Mouse (Mus musculus) embryonic facial prominence, embryonic 13.5 days (tissue): ENCODE measurements around the gene Trpm5. TPM values are rescaled to one million over a fixed set of nuclear protein-coding genes. Genes with fewer than 3 reads are reported as not detected.

ENCODE experiments used
- ATAC-seq: fragments of 200-750 bp; cut with Nextera tagmentation; 2 replicates; pipeline ENCODE4 v1.8.0; 2017; ENCODE audit warnings: low read depth; ENCODE audit not compliant: insufficient number of reproducible peaks, insufficient read depth, low FRiP score, low TSS enrichment
- H3K27ac ChIP-seq: fragments of 300-500 bp; sonication (generic); 2 replicates; pipeline ENCODE4 v1.5.1; 2015; ENCODE audit warnings: moderate library complexity, mild to moderate bottlenecking, inconsistent platforms
- H3K27me3 ChIP-seq: fragments of 300-500 bp; sonication (generic); 2 replicates; pipeline ENCODE4 v1.6.1; 2015; ENCODE audit warnings: mild to moderate bottlenecking, inconsistent platforms
- H3K36me3 ChIP-seq: fragments of 300-500 bp; sonication (generic); 2 replicates; pipeline ENCODE4 v1.6.1; 2015; ENCODE audit warnings: mild to moderate bottlenecking, inconsistent platforms
- H3K4me1 ChIP-seq: fragments of 300-500 bp; sonication (generic); 2 replicates; pipeline ENCODE4 v1.6.1; 2015; ENCODE audit warnings: inconsistent platforms
- H3K4me2 ChIP-seq: fragments of 300-500 bp; sonication (generic); 2 replicates; pipeline ENCODE4 v1.6.1; 2015; ENCODE audit warnings: moderate library complexity, mild to moderate bottlenecking, inconsistent platforms
- H3K4me3 ChIP-seq: fragments of 300-500 bp; sonication (generic); 2 replicates; pipeline ENCODE4 v1.5.1; 2015; ENCODE audit warnings: mild to moderate bottlenecking, inconsistent platforms
- H3K9ac ChIP-seq: fragments of 300-500 bp; sonication (generic); 2 replicates; pipeline ENCODE4 v1.6.1; 2015; ENCODE audit warnings: mild to moderate bottlenecking, inconsistent platforms
- H3K9me3 ChIP-seq: fragments of 300-500 bp; sonication (generic); 2 replicates; pipeline ENCODE4 v1.6.1; 2016; ENCODE audit warnings: inconsistent platforms
- WGBS: fragments of 180-500 bp; shearing (Covaris S2); methylation state at CpG from one replicate; pipeline ENCODE4 v1.1.7; 2015; ENCODE audit warnings: mixed read lengths; 5-methylcytosine and 5-hydroxymethylcytosine counted together
- polyA plus RNA-seq: library from polyadenylated mRNA; unstranded; fragments of >200 nt; fragmentation: Nextera tagmentation; extraction: Ambion mirVana; gene quantifications from 2 replicates; pipeline ENCODE4 v1.2.1, GENCODE M21; 2015

Trpm5 gene
- polyA plus RNA-seq, 1 experiment from 2014 or later, result 7.7 TPM

DNA sequence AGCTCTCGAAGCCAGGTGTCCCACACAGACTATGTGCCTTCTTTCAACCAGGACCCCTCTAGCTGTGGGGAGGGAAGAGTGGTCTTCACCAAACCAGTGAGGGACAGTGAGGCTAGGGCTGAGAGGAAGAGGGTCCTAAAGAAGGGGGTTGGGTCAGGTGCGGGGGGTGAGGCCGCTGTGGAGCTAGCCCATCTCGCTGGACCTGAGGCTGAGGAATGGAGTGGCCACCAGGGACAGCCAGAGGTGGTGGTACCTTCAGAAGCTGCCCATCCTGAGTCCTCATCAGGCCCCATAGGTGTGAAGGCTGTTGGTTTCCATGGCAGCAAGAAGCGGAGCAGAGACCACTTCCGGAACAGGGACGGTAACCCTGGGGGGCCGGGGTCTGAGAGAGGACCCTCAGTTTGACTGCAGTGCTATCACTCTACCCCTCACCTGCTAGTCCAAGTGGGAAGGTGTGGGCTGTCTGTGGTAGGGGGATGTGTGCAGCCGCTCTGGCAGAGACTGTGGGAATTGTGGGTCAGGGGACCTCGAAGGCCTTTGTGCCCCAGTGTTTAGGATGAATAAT, 23.9 kb downstream of the Trpm5 start:
- peaks cover 27% of the 10 kb centered on the region for H3K4me1 ChIP-seq

DNA sequence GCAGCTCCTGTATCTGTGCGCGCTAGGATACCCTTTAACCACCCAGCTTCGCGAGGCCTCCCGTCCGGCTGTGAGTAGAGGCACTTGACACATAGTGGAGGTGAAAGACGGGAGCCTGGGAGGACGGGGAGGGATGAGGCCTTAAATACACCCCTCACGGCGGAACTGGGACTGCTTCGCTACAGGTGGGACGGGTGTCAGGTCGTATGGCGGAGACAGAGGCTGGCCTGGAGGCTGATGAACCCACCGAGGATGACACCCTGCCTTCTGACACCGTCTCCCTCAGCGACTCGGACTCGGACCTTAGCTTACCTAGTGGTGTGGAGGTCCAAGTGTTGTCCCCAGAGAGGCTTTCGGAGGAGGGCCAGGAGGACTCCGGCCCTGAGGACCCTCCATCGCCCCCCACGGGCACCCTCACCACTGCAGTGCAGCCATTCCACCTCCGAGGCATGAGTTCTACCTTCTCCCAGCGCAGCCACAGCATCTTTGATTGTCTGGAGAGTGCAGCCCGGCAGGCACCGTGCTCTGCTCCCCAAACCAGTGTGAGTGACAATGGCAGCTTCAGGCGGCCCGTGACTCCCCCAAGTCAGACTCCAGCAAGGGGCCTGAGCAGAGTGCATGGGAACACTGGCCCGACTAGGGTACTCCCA, 24.6 kb downstream of the Trpm5 start:
- Histone ChIP-seq H3K36me3 (peaks cover 37% of the 10 kb centered on the region), H3K27ac (peak overlapping the region; percentile 97), H3K4me1 (peaks cover 27% of the 10 kb centered on the region), H3K9ac (peak overlapping the region; percentile 95), H3K9me3 (no peaks in the 10 kb centered on the region), H3K27me3 (no peaks in the 10 kb centered on the region), H3K4me2 (peak overlapping the region; percentile 99), H3K4me3 (peak overlapping the region; percentile 87)
- ATAC-seq, result no peak
- WGBS, result 8% methylated on average over 30 of the region's 30 CpGs

More for the DNA sequence above, 23.9 kb downstream of the Trpm5 start:
- ATAC-seq, result no peak
- 89% methylated on average over 10 of the region's 10 CpGs for WGBS
- H3K9me3 ChIP-seq, result no peaks in the 10 kb centered on the region
- H3K4me3 ChIP-seq, result peak overlapping the region; percentile 87
- no peak overlapping the region for H3K27ac ChIP-seq
- peak overlapping the region; percentile 99 for H3K4me2 ChIP-seq
- peaks cover 30% of the 10 kb centered on the region for H3K36me3 ChIP-seq
- peak overlapping the region; percentile 95 for H3K9ac ChIP-seq
- no peaks in the 10 kb centered on the region for H3K27me3 ChIP-seq

- peak within 1 kb of the TSS; percentile 97 for H3K27ac ChIP-seq
- no peaks in the 10 kb centered on the region for H3K9me3 ChIP-seq
- peaks cover 27% of the 10 kb centered on the region for H3K4me1 ChIP-seq
- peak within 1 kb of the TSS; percentile 95 for H3K9ac ChIP-seq
- peak within 1 kb of the TSS; percentile 87 for H3K4me3 ChIP-seq
- H3K27me3 ChIP-seq, result no peaks in the 10 kb centered on the region
- peaks cover 45% of the 10 kb centered on the region for H3K36me3 ChIP-seq
- peak within 1 kb of the TSS; percentile 99 for H3K4me2 ChIP-seq
- under 1% methylated on average over 51 of the region's 51 CpGs for WGBS
- ATAC-seq, result peak; percentile 96
These were observed 25.4 kb downstream of the Trpm5 start, which contains the start of gene Tssc4 for GRCm38 (mm10) chr7:143068882-143069591. Gene Tssc4, plus strand, starts transcription at chr7:143069249.

DNA sequence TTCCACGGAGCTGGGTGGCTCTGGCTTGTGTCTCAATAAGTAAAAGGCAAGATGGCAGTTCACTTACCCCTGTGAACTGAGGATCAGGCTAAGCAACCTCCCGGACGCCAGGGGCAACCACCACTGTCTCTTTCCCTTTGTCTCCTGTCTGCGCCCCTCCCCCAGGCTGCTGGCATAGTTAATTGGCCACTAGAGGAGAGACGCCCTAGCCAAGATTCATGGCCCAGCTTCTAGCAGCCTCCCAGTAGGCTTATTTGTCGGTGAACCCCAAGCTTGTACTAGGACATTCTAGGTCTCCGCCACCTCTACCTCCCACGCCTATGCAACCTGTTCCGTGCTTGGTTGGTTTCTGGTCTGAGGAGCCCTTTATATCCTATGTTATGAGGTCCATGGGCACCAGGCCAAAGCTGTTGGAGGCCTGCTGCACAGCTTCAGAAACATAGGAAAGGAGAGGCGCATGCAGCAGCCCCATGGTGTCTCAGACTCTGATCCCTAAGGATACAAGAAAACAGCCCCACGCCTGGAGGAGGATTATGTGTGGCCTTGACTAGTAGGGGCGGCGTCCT, 26.0 kb downstream of the Trpm5 start:
- Histone ChIP-seq H3K27ac (peak overlapping the region; percentile 97), H3K9me3 (no peaks in the 10 kb centered on the region), H3K9ac (peak overlapping the region; percentile 64), H3K4me2 (peak overlapping the region; percentile 59), H3K36me3 (peaks cover 52% of the 10 kb centered on the region), H3K4me3 (peak overlapping the region; percentile 87), H3K4me1 (peaks cover 27% of the 10 kb centered on the region), H3K27me3 (no peaks in the 10 kb centered on the region)
- WGBS, result 49% methylated on average over 13 of the region's 13 CpGs
- ATAC-seq, result peak; percentile 1; the same call in 1 of the 2 replicates

DNA sequence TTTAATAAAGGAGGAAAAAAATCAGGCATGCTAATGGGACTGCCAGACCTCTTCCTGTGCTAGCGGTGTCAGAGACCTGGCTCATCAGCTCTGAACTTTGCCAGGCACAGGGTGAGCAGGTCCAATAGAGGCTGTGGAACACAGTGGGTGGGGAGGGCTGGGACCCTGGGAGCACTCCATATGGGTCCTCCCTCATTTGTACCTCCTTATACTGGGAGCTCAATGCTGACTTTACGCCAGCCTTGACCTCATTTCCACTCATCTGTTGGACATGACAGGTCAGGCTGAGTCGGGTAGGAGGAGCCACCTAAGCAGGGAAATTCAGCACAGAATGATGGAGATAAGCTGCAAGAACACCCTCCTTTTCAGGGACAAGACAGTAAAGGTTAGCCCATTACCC, 26.5 kb downstream of the Trpm5 start:
- no peak for ATAC-seq
- Histone ChIP-seq H3K4me2 (peak overlapping the region; percentile 59), H3K9ac (no peak overlapping the region), H3K27me3 (no peaks in the 10 kb centered on the region), H3K4me1 (peaks cover 27% of the 10 kb centered on the region), H3K36me3 (peaks cover 57% of the 10 kb centered on the region), H3K9me3 (no peaks in the 10 kb centered on the region), H3K27ac (peak overlapping the region; percentile 97), H3K4me3 (no peak overlapping the region)
- WGBS, result 82% methylated on average over 3 of the region's 3 CpGs

- Histone ChIP-seq H3K27me3 (no peaks in the 10 kb centered on the region), H3K4me1 (peaks cover 27% of the 10 kb centered on the region), H3K4me3 (no peak overlapping the region), H3K36me3 (peaks cover 58% of the 10 kb centered on the region), H3K9me3 (no peaks in the 10 kb centered on the region), H3K27ac (no peak overlapping the region), H3K4me2 (no peak overlapping the region), H3K9ac (no peak overlapping the region)
- WGBS, result 65% methylated on average over 2 of the region's 2 CpGs
- no peak for ATAC-seq
These were observed 27.0 kb downstream of the Trpm5 start for GRCm38 (mm10) chr7:143067469-143067868.

- ATAC-seq, result no peak
- H3K4me2 ChIP-seq, result no peak overlapping the region
- H3K27ac ChIP-seq, result no peak overlapping the region
- peaks cover 24% of the 10 kb centered on the region for H3K4me1 ChIP-seq
- no peak overlapping the region for H3K4me3 ChIP-seq
- no peak overlapping the region for H3K9ac ChIP-seq
- WGBS, result 95% methylated on average over 2 of the region's 2 CpGs
- no peaks in the 10 kb centered on the region for H3K27me3 ChIP-seq
- no peaks in the 10 kb centered on the region for H3K9me3 ChIP-seq
- H3K36me3 ChIP-seq, result peaks cover 76% of the 10 kb centered on the region
These were observed 28.8 kb downstream of the Trpm5 start for GRCm38 (mm10) chr7:143065692-143066091.

DNA sequence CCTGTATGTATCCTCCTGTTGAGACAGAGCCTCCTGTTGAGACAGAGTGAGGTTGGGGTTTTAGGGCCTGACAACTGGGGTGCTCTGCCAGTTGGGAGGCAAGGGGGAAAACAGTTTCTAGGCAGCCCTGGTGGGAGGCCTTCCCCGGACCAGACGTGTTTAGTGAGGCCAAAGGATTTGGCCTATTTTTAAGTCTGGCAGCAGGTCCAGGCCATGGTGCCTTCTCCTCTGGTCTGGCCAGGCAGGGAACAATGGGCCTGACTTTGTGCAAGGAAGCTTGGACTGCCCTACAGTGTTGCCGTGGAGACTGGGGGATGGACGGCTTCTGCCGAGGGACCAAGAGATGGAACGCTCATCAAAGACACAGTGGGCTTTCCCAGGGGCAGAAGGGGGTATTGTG, 30.2 kb downstream of the Trpm5 start:
- H3K4me2 ChIP-seq, result no peak overlapping the region
- no peaks in the 10 kb centered on the region for H3K27me3 ChIP-seq
- WGBS, result 79% methylated on average over 6 of the region's 6 CpGs
- no peak for ATAC-seq
- peaks cover 20% of the 10 kb centered on the region for H3K4me1 ChIP-seq
- no peak overlapping the region for H3K27ac ChIP-seq
- H3K36me3 ChIP-seq, result peaks cover 82% of the 10 kb centered on the region
- no peak overlapping the region for H3K9ac ChIP-seq
- H3K9me3 ChIP-seq, result no peaks in the 10 kb centered on the region
- no peak overlapping the region for H3K4me3 ChIP-seq

DNA sequence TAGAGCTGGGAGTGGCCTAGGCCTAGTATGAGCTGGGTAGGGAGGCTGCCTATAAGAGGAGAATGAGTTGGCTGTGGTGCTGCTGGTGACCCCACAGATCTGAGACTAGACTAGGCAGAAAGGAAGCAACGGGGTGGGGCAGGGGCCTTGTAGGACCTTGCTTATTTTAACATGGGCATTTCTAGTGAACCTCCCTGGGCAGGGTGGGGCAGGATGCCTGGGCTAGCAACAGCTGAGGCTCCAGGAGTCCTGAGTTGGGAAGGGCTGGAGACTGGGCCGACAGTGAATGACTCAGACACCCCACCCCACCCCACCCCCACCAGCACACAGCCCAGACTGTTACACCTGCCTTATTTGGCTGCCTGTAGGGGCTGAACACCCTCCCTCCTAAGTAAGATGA, 31.7 kb downstream of the Trpm5 start:
- Histone ChIP-seq H3K9me3 (no peaks in the 10 kb centered on the region), H3K27me3 (no peaks in the 10 kb centered on the region), H3K4me1 (peaks cover 25% of the 10 kb centered on the region), H3K9ac (no peak overlapping the region), H3K4me3 (no peak overlapping the region), H3K27ac (no peak overlapping the region), H3K36me3 (peaks cover 86% of the 10 kb centered on the region), H3K4me2 (no peak overlapping the region)
- WGBS, result 76% methylated on average over 2 of the region's 2 CpGs
- ATAC-seq, result no peak

- no peak for ATAC-seq
- no peaks in the 10 kb centered on the region for H3K27me3 ChIP-seq
- 65% methylated on average over 5 of the region's 5 CpGs for whole genome bisulfite sequencing
- H3K4me1 ChIP-seq, result peaks cover 55% of the 10 kb centered on the region
- H3K4me2 ChIP-seq, result no peak overlapping the region
- H3K9me3 ChIP-seq, result no peaks in the 10 kb centered on the region
- no peak overlapping the region for H3K4me3 ChIP-seq
- H3K36me3 ChIP-seq, result peaks cover 68% of the 10 kb centered on the region
- peak overlapping the region; percentile 74 for H3K27ac ChIP-seq
- H3K9ac ChIP-seq, result peak overlapping the region; percentile 44; the same call in 1 of the 2 replicates
These were observed 35.1 kb downstream of the Trpm5 start for GRCm38 (mm10) chr7:143059202-143059870.

DNA sequence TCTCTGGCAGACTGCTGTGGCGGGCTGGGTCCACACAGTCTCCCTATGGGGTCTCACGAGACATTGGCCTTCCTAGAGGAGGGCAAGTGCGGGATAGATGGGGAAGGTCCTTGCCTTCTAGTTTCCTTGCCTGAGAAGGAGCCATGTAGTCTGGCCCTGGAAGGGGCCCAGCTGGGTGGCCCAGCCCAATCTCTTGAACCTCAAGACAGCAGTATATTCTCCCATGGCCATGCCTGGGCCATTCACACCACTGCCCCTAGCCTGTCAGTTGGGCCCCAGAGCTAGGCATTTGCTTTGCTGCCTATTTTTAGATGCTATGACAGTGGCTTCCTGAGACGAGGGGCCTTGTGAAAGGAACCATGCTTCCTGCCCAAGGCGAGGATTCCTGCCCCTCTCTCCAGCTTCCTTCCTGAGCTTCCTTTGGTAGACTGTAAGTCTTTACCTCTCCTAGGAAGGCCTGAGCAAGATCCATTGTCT, 36.2 kb downstream of the Trpm5 start:
- WGBS, result 59% methylated on average over 5 of the region's 5 CpGs
- Histone ChIP-seq H3K9me3 (no peaks in the 10 kb centered on the region), H3K4me3 (no peak overlapping the region), H3K36me3 (peaks cover 57% of the 10 kb centered on the region), H3K4me2 (no peak overlapping the region; the same call in 1 of the 2 replicates), H3K27ac (peak overlapping the region; percentile 74), H3K27me3 (no peaks in the 10 kb centered on the region), H3K9ac (no peak overlapping the region), H3K4me1 (peaks cover 62% of the 10 kb centered on the region)
- no peak for ATAC-seq
